Mouse (Mus musculus): ENCODE data around the gene Ucma. TPM values are rescaled to one million over a fixed set of nuclear protein-coding genes. Genes with fewer than 3 reads are reported as not detected.

Ucma gene
- polyA plus RNA-seq, 1 experiment from 2014 or later, result not detected

DNA sequence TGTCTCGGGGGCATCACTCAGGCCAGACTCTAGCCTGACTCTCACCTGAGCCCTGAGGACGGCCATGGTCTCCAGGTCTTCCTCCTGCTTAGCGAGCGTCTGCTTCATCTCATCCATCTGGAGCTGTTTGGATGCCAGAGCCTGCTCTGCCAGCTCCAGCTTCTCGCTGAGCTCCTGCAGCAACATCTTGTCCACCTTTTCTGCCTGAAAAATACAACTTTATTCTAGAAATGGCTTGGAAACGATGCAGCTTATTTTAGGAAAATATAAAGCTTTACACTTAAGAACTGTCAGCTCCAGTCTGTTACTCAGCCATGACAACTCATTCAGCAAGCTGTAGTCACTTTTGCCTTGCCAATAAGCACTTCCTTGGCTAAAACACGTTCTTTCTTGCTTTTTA lies 55.3 kb downstream of the Ucma start:
- no peak overlapping the region for H3K4me3 ChIP-seq (ENCODE audit: low read depth, low read length)
- H3K4me2 ChIP-seq (replicated peaks; ENCODE audit: low read depth), result no peak overlapping the region
- ATAC-seq (ENCODE audit: low FRiP score, low TSS enrichment), result no peak
- no peak overlapping the region for H3K9ac ChIP-seq (ENCODE audit: low read length)
- H3K27me3 ChIP-seq (ENCODE audit: control insufficient read depth, insufficient read depth, low read length), result no peaks in the 10 kb centered on the region
- no peaks in the 10 kb centered on the region for H3K9me3 ChIP-seq (ENCODE audit: control insufficient read depth, low read length)
- no peak overlapping the region for H3K27ac ChIP-seq (replicated peaks)
- no peak for DNase-seq (ENCODE audit: low spot score)
- no peaks in the 10 kb centered on the region for H3K4me1 ChIP-seq (replicated peaks; ENCODE audit: control insufficient read depth, insufficient read depth)
- 83% methylated on average over 7 of the region's 7 CpGs for WGBS
- TF ChIP-seq EP300 (optimal IDR thresholded peaks at IDR 0.05), result no peak
- no peak for TF ChIP-seq CTCF (IDR thresholded peaks at IDR 0.05; ENCODE audit: low read depth)
- no peaks in the 10 kb centered on the region for H3K36me3 ChIP-seq (ENCODE audit: control insufficient read depth, insufficient read depth, low read length)

DNA sequence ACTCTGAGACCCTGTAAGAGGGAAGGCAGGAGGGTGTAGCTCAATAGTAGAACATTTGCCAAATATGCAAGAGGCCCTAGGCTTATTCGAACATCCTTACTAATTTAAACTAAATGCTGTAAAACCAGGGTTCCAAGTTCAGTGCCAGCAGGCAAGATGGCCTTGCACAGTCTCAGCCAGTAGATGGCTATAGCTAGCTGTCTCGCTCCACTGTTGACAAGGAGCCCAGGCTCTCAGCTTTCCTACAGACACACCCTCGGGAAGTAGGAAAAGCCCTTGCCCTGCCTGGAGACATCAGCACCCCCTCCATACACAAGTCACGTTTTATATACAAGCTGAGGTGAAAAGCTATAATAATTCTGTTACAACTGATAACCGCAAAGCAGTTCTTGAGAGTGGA lies 56.7 kb downstream of the Ucma start:
- peak; percentile 53 for TF ChIP-seq CTCF (IDR thresholded peaks at IDR 0.05; ENCODE audit: low read depth)
- no peak for TF ChIP-seq EP300 (optimal IDR thresholded peaks at IDR 0.05)
- H3K9me3 ChIP-seq (ENCODE audit: control insufficient read depth, low read length), result no peaks in the 10 kb centered on the region
- 54% methylated on average over 5 of the region's 5 CpGs for WGBS
- peak; percentile 60 for ATAC-seq (ENCODE audit: low FRiP score, low TSS enrichment)
- H3K4me1 ChIP-seq (replicated peaks; ENCODE audit: control insufficient read depth, insufficient read depth), result no peaks in the 10 kb centered on the region
- no peak overlapping the region for H3K4me2 ChIP-seq (replicated peaks; ENCODE audit: low read depth)
- no peak overlapping the region for H3K27ac ChIP-seq (replicated peaks)
- no peaks in the 10 kb centered on the region for H3K36me3 ChIP-seq (ENCODE audit: control insufficient read depth, insufficient read depth, low read length)
- peak; percentile 43 for DNase-seq (ENCODE audit: low spot score)
- H3K27me3 ChIP-seq (ENCODE audit: control insufficient read depth, insufficient read depth, low read length), result no peaks in the 10 kb centered on the region
- no peak overlapping the region for H3K4me3 ChIP-seq (ENCODE audit: low read depth, low read length)
- no peak overlapping the region for H3K9ac ChIP-seq (ENCODE audit: low read length)

DNA sequence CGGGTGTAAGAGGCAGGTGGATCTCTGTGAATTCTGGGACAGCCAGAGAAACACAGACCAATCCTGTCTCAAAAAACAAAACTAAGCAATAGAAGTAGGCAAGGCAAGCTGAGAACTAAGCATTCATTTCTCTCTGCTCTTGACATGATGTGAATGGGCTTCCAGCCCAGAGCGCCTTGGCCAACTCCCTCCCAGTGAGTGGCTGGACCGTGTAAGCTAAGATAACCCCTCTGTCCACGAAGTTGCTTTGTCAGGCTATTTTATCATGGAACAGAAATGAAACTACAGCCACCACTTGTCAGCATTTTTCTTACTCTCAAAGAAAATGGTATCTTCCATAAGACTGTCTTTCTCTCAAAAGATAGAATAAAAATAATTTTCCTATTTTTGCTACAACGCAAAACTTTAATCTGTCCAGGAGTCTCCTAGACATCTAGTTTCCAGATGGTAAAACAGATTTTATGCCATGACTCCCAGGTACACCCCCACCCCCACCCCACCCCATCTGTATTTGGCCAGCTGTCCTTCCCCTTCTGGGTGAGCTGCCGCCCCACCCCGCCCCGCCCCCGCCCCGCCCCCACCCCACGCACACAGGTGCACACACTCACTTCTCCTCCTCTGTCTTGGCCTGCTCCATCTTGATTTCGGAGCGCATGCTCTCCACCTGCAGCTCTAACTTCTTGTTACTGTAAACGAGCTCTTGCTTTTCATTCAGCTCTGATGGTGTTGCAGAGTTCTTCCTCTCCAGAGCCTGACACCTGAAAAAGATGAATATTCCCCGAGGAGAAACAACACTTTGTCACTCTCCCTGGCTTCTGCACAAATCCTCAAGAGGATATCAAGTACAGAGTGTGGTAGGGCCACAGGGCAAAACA lies 57.9 kb downstream of the Ucma start:
- Histone ChIP-seq H3K9me3 (ENCODE audit: control insufficient read depth, low read length) (no peaks in the 10 kb centered on the region), H3K4me1 (replicated peaks; ENCODE audit: control insufficient read depth, insufficient read depth) (no peaks in the 10 kb centered on the region), H3K36me3 (ENCODE audit: control insufficient read depth, insufficient read depth, low read length) (no peaks in the 10 kb centered on the region), H3K27me3 (ENCODE audit: control insufficient read depth, insufficient read depth, low read length) (no peaks in the 10 kb centered on the region), H3K4me2 (replicated peaks; ENCODE audit: low read depth) (no peak overlapping the region), H3K27ac (replicated peaks) (0 out of 2 replicates have a peak overlapping the region, but pooled peaks have one; percentile 35), H3K4me3 (ENCODE audit: low read depth, low read length) (no peak overlapping the region), H3K9ac (ENCODE audit: low read length) (no peak overlapping the region)
- WGBS, result 45% methylated on average over 14 of the region's 15 CpGs
- TF ChIP-seq CTCF (IDR thresholded peaks at IDR 0.05; ENCODE audit: low read depth), result no peak
- TF ChIP-seq EP300 (optimal IDR thresholded peaks at IDR 0.05), result no peak
- peak; percentile 49; the same call in 1 of the 2 replicates for ATAC-seq (ENCODE audit: low FRiP score, low TSS enrichment)
- peak; percentile 47 for DNase-seq (ENCODE audit: low spot score)

DNA sequence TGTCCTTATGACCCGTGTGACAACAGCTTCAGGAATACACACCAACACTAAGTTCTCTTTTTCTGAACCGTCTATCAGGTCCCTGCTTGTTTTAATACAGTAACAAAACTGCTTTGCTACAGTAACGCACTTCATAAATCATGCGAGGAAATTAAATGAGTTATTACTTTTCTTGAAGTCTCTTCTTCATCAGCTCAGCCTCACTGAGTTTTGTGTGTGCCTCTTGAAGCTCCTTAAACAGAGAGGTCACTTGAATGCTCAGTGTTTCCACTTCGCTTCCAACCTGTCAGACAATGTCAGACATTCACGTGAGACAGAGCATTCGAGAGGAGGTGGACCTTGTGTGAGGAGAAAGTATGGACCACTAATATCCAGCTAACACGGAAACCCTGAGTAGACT lies 58.9 kb downstream of the Ucma start:
- no peak overlapping the region for H3K4me3 ChIP-seq (ENCODE audit: low read depth, low read length)
- H3K27me3 ChIP-seq (ENCODE audit: control insufficient read depth, insufficient read depth, low read length), result no peaks in the 10 kb centered on the region
- TF ChIP-seq CTCF (IDR thresholded peaks at IDR 0.05; ENCODE audit: low read depth) (no peak), EP300 (optimal IDR thresholded peaks at IDR 0.05) (no peak)
- no peak overlapping the region for H3K4me2 ChIP-seq (replicated peaks; ENCODE audit: low read depth)
- no peak overlapping the region for H3K9ac ChIP-seq (ENCODE audit: low read length)
- H3K36me3 ChIP-seq (ENCODE audit: control insufficient read depth, insufficient read depth, low read length), result no peaks in the 10 kb centered on the region
- H3K9me3 ChIP-seq (ENCODE audit: control insufficient read depth, low read length), result no peaks in the 10 kb centered on the region
- no peak overlapping the region for H3K27ac ChIP-seq (replicated peaks)
- no peak for DNase-seq (ENCODE audit: low spot score)
- no peak for ATAC-seq (ENCODE audit: low FRiP score, low TSS enrichment)
- WGBS, result 80% methylated on average over 8 of the region's 8 CpGs
- H3K4me1 ChIP-seq (replicated peaks; ENCODE audit: control insufficient read depth, insufficient read depth), result no peaks in the 10 kb centered on the region

DNA sequence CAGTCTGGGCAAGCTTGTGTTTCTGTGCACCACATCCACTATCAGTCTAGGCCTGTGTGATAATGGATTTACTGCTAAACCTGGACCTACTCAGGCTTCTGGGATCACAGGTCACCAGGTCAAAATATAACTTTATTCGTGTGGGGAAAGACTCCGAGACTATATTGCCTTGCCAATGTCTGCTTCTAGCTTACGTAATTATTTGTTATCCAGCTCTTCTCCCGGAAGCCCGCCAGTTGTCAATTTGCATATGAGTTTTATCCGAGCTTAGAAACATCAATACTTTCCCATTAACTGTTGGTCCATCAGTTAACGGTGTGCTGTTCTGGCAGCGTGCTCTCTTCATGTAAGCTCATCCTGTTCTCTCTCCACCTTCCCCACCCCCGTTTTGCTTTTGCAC lies 59.3 kb downstream of the Ucma start:
- TF ChIP-seq CTCF (IDR thresholded peaks at IDR 0.05; ENCODE audit: low read depth) (no peak), EP300 (optimal IDR thresholded peaks at IDR 0.05) (no peak)
- H3K27me3 ChIP-seq (ENCODE audit: control insufficient read depth, insufficient read depth, low read length), result no peaks in the 10 kb centered on the region
- H3K27ac ChIP-seq (replicated peaks), result no peak overlapping the region
- H3K9ac ChIP-seq (ENCODE audit: low read length), result no peak overlapping the region
- H3K4me3 ChIP-seq (ENCODE audit: low read depth, low read length), result no peak overlapping the region
- ATAC-seq (ENCODE audit: low FRiP score, low TSS enrichment) (no peak), DNase-seq (ENCODE audit: low spot score) (no peak)
- no peak overlapping the region for H3K4me2 ChIP-seq (replicated peaks; ENCODE audit: low read depth)
- WGBS, result 88% methylated on average over 9 of the region's 9 CpGs
- no peaks in the 10 kb centered on the region for H3K9me3 ChIP-seq (ENCODE audit: control insufficient read depth, low read length)
- H3K4me1 ChIP-seq (replicated peaks; ENCODE audit: control insufficient read depth, insufficient read depth), result no peaks in the 10 kb centered on the region
- no peaks in the 10 kb centered on the region for H3K36me3 ChIP-seq (ENCODE audit: control insufficient read depth, insufficient read depth, low read length)

Other genes starting within 250 kb of the Ucma start
- 23.5 and 25.7 TPM in 2 replicates for gene Sephs1, start 94.6 kb upstream of the Ucma start, polyA plus RNA-seq (2015; fragmentation: Nextera tagmentation; extraction: Ambion mirVana)
- 180 and 185 TPM in 2 replicates for gene Phyh, start 57.1 kb upstream of the Ucma start, polyA plus RNA-seq (2015; fragmentation: Nextera tagmentation; extraction: Ambion mirVana)
- gene Mcm10, start 36.7 kb downstream of the Ucma start, polyA plus RNA-seq (2015; fragmentation: Nextera tagmentation; extraction: Ambion mirVana), result 6.1 and 6.8 TPM in 2 replicates
- gene Optn, start 87.9 kb downstream of the Ucma start, polyA plus RNA-seq (2015; fragmentation: Nextera tagmentation; extraction: Ambion mirVana), result 16.6 and 17.0 TPM in 2 replicates
- 24.4 and 32.1 TPM in 2 replicates for gene Ccdc3, start 161.7 kb downstream of the Ucma start, polyA plus RNA-seq (2015; fragmentation: Nextera tagmentation; extraction: Ambion mirVana)